Mouse (Mus musculus) embryonic facial prominence, embryonic 12.5 days (tissue): ENCODE measurements around the gene Ino80b. TPM values are rescaled to one million over a fixed set of nuclear protein-coding genes. Genes with fewer than 3 reads are reported as not detected.

Experiments used
- ATAC-seq: fragments of 200-750 bp; cut with Nextera tagmentation; 2 replicates; pipeline ENCODE4 v1.8.0; 2017; ENCODE audit not compliant: insufficient number of reproducible peaks, insufficient read depth, low FRiP score, low TSS enrichment
- H3K27ac ChIP-seq: fragments of 300-500 bp; sonication (generic); 2 replicates; pipeline ENCODE4 v1.5.1; 2016; ENCODE audit warnings: mild to moderate bottlenecking
- H3K27me3 ChIP-seq: fragments of 300-500 bp; sonication (generic); 2 replicates; pipeline ENCODE4 v1.6.1; 2016; ENCODE audit warnings: mild to moderate bottlenecking, moderate library complexity
- H3K36me3 ChIP-seq: fragments of 300-500 bp; sonication (generic); 2 replicates; pipeline ENCODE4 v1.6.1; 2016; ENCODE audit warnings: mild to moderate bottlenecking
- H3K4me1 ChIP-seq: fragments of 300-500 bp; sonication (generic); 2 replicates; pipeline ENCODE4 v1.6.1; 2016
- H3K4me2 ChIP-seq: fragments of 300-500 bp; sonication (generic); replicated peaks from 2 replicates; pipeline ENCODE4 v1.6.1; 2016; ENCODE audit warnings: mild to moderate bottlenecking, moderate library complexity
- H3K4me3 ChIP-seq: fragments of 300-500 bp; sonication (generic); 2 replicates; pipeline ENCODE4 v1.5.1; 2016; ENCODE audit warnings: mild to moderate bottlenecking
- H3K9ac ChIP-seq: fragments of 300-500 bp; sonication (generic); 2 replicates; pipeline ENCODE4 v1.6.1; 2016; ENCODE audit warnings: mild to moderate bottlenecking, moderate library complexity
- H3K9me3 ChIP-seq: fragments of 300-500 bp; sonication (generic); 2 replicates; pipeline ENCODE4 v1.6.1; 2016; ENCODE audit warnings: mild to moderate bottlenecking, moderate library complexity
- WGBS: fragments of 180-500 bp; shearing (Covaris S2); methylation state at CpG from one replicate; pipeline ENCODE4 v1.1.7; 2016; 5-methylcytosine and 5-hydroxymethylcytosine counted together
- polyA plus RNA-seq: library from polyadenylated mRNA; unstranded; fragments of >200 nt; fragmentation: Nextera tagmentation; extraction: Ambion mirVana; gene quantifications from 2 replicates; pipeline ENCODE4 v1.2.1, GENCODE M21; 2016

Ino80b gene
- polyA plus RNA-seq, 1 experiment from 2014 or later: 21.4 TPM

GRCm38 (mm10) chr6:83098411-83098810 is 26.8 kb downstream of the Ino80b start:
- H3K36me3 ChIP-seq: no peaks in the 10 kb centered on the region
- H3K4me3 ChIP-seq: no peak overlapping the region
- no peak for ATAC-seq
- H3K27me3 ChIP-seq: peaks cover 13% of the 10 kb centered on the region; the same call in 1 of the 2 replicates
- H3K9ac ChIP-seq: no peak overlapping the region
- H3K4me1 ChIP-seq: peaks cover 11% of the 10 kb centered on the region
- no peak overlapping the region for H3K27ac ChIP-seq
- H3K9me3 ChIP-seq: no peaks in the 10 kb centered on the region
- H3K4me2 ChIP-seq: no peak overlapping the region
- 82% methylated on average over 2 of the region's 2 CpGs for WGBS

GRCm38 (mm10) chr6:83095968-83096367 is 29.3 kb downstream of the Ino80b start:
- Histone ChIP-seq H3K27ac (no peak overlapping the region), H3K4me2 (no peak overlapping the region), H3K4me1 (no peaks in the 10 kb centered on the region), H3K9me3 (no peaks in the 10 kb centered on the region), H3K9ac (no peak overlapping the region), H3K27me3 (peaks cover 11% of the 10 kb centered on the region), H3K36me3 (no peaks in the 10 kb centered on the region), H3K4me3 (no peak overlapping the region)
- WGBS: 51% methylated on average over 6 of the region's 6 CpGs
- ATAC-seq: no peak

DNA sequence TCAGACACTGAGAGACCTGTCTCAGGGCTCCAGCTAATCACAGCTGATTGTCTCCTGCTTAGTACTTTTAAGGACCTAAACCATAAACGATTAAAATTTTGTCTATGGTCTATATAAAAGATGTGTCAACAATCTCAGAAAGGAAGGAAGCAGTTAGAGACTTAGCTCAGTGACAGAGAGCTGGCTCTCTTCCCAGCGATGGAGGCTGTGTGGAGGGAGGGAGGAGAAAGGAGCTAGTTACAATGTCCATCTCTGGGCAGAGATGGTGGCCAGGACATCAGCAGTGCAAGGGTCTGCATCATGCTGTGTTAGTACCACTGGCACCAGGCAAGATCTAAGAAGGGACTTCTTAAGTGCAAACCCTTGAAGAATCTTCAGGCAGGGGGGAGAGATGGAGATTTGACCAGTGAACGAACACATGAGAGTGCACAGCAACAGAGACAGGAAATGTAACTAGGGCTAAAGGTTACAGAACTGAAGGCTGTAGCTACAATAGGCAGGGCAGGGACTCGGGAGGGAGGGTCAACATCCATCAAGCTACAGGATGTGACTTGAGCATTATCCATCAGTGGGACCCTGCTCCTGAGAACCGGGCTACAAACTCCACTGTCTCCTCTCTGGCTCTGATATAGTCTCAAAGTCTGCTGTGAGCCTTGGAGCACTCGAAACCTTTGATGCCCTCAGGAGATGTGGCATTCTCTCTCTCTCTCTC is 32.7 kb downstream of the Ino80b start:
- Histone ChIP-seq H3K9ac (no peak overlapping the region), H3K4me3 (no peak overlapping the region), H3K9me3 (no peaks in the 10 kb centered on the region), H3K4me1 (peaks cover 5% of the 10 kb centered on the region; the same call in 1 of the 2 replicates), H3K27ac (no peak overlapping the region), H3K36me3 (no peaks in the 10 kb centered on the region), H3K27me3 (peaks cover 41% of the 10 kb centered on the region), H3K4me2 (no peak overlapping the region)
- ATAC-seq: no peak
- 37% methylated on average over 6 of the region's 6 CpGs for WGBS

GRCm38 (mm10) chr6:83087926-83088260 is 37.3 kb downstream of the Ino80b start:
- H3K27ac ChIP-seq: no peak overlapping the region
- H3K36me3 ChIP-seq: no peaks in the 10 kb centered on the region
- no peaks in the 10 kb centered on the region for H3K9me3 ChIP-seq
- peaks cover 81% of the 10 kb centered on the region for H3K27me3 ChIP-seq
- peaks cover 33% of the 10 kb centered on the region for H3K4me1 ChIP-seq
- no peak for ATAC-seq
- H3K4me3 ChIP-seq: peak overlapping the region; percentile 25
- peak overlapping the region; percentile 40 for H3K4me2 ChIP-seq
- WGBS: 5% methylated on average over 9 of the region's 9 CpGs
- no peak overlapping the region for H3K9ac ChIP-seq

GRCm38 (mm10) chr6:83087205-83087925 is 37.9 kb downstream of the Ino80b start:
- Histone ChIP-seq H3K36me3 (no peaks in the 10 kb centered on the region), H3K4me2 (peak overlapping the region; percentile 40), H3K27me3 (peaks cover 86% of the 10 kb centered on the region), H3K9ac (no peak overlapping the region), H3K27ac (no peak overlapping the region), H3K4me1 (peaks cover 33% of the 10 kb centered on the region), H3K9me3 (no peaks in the 10 kb centered on the region), H3K4me3 (peak overlapping the region; percentile 25)
- ATAC-seq: no peak
- WGBS: 1% methylated on average over 47 of the region's 47 CpGs

DNA sequence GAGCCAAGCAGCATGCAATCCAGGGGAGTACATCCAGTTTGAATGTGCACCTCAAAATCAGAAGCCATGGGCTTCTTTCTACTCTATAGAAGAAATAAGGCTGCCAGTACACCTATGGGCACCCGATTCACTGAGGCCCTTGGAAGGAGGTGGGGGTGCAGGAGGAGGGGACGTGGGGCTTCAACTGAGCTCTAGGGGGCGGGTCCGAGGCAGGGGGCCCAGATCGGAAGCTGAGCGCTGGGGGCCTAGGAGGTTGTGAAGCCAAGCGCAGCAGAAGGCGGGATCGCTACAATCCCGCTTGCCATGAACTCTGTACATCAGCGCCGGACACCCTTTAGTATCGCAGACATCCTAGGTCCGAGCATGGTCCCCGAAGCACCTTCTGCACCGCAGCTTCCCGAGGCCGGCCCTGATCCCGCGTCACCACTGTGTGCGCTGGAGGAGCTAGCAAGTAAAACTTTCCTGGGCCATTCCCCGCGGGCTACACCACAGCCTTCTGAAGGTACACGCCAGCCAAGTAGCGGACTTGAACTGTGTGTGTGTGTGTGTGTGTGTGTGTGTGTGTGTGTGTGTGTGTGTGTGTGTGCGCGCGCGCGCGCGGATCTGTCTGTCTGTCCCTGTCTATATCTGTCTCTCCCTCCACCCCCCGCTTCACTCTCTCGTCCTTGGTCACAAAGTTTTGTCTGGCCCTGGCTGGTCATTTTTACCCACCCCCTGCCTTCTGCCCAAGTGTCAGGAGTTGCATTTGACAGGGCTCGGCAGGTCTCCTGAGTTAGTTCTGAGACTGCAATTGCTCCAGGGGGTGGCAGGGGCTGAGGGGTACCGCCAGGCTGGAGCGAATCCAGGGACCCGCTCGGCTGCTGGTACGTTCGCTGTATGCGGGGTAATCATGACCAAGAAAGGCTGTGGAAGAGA is 38.9 kb downstream of the Ino80b start, which contains the start of gene Lbx2:
Gene Lbx2, plus strand, starts transcription at position 247 of the 915 bp plus-strand sequence.
- H3K9ac ChIP-seq: no peak within 1 kb of the TSS
- H3K4me2 ChIP-seq: peak within 1 kb of the TSS; percentile 40
- WGBS: 5% methylated on average over 42 of the region's 42 CpGs
- peaks cover 33% of the 10 kb centered on the region for H3K4me1 ChIP-seq
- ATAC-seq: no peak
- H3K4me3 ChIP-seq: peak within 1 kb of the TSS; percentile 25
- peaks cover 7% of the 10 kb centered on the region for H3K36me3 ChIP-seq
- H3K27ac ChIP-seq: no peak within 1 kb of the TSS
- H3K9me3 ChIP-seq: no peaks in the 10 kb centered on the region
- peaks cover 90% of the 10 kb centered on the region for H3K27me3 ChIP-seq

GRCm38 (mm10) chr6:83084477-83084876 is 40.8 kb downstream of the Ino80b start:
- Histone ChIP-seq H3K4me1 (peaks cover 36% of the 10 kb centered on the region), H3K9me3 (no peaks in the 10 kb centered on the region), H3K9ac (0 out of 2 replicates have a peak overlapping the region, but pooled peaks have one; percentile 7), H3K27me3 (peaks cover 74% of the 10 kb centered on the region), H3K27ac (no peak overlapping the region), H3K4me2 (no peak overlapping the region), H3K4me3 (no peak overlapping the region), H3K36me3 (peaks cover 22% of the 10 kb centered on the region)
- whole genome bisulfite sequencing: 4% methylated on average over 6 of the region's 6 CpGs
- no peak for ATAC-seq

DNA sequence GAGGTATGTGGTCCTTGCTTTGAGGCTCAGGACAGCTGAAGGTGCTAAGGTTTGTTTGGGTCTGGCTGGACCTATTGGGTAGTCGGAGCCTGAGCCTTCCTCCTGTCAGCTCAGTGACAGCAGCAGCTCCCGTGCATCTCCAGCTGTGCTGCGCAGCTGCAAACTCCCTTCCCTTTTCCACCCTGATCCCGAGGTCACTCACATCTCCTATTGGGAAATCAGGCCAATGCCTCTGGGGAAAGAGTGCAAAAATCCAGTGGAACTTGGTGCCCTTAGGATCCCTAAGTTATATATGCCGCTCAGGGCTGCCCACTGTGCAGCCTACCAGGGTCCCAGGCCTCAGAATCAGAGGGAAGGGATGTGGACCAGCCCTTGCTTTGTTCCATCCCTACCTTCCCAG is 41.7 kb downstream of the Ino80b start:
- no peak for ATAC-seq
- Histone ChIP-seq H3K4me2 (no peak overlapping the region), H3K36me3 (peaks cover 22% of the 10 kb centered on the region), H3K9ac (peak overlapping the region; percentile 27; the same call in 1 of the 2 replicates), H3K27me3 (peaks cover 67% of the 10 kb centered on the region), H3K4me3 (0 out of 2 replicates have a peak overlapping the region, but pooled peaks have one; percentile 5), H3K4me1 (peaks cover 43% of the 10 kb centered on the region), H3K27ac (no peak overlapping the region), H3K9me3 (no peaks in the 10 kb centered on the region)
- 12% methylated on average over 5 of the region's 5 CpGs for WGBS

- Histone ChIP-seq H3K4me3 (no peak overlapping the region), H3K9ac (no peak overlapping the region), H3K4me2 (no peak overlapping the region), H3K9me3 (no peaks in the 10 kb centered on the region), H3K27me3 (peaks cover 41% of the 10 kb centered on the region), H3K36me3 (peaks cover 22% of the 10 kb centered on the region), H3K4me1 (peaks cover 31% of the 10 kb centered on the region), H3K27ac (no peak overlapping the region)
- no peak for ATAC-seq
- whole genome bisulfite sequencing: 92% methylated on average over 5 of the region's 5 CpGs
These were observed 45.0 kb downstream of the Ino80b start for GRCm38 (mm10) chr6:83080210-83080609.

GRCm38 (mm10) chr6:83078324-83078858 is 46.8 kb downstream of the Ino80b start:
- peaks cover 40% of the 10 kb centered on the region for H3K27me3 ChIP-seq
- WGBS: under 1% methylated on average over 46 of the region's 46 CpGs
- H3K27ac ChIP-seq: peak overlapping the region; percentile 90

More at GRCm38 (mm10) chr6:83078324-83078858, 46.8 kb downstream of the Ino80b start:
- Histone ChIP-seq H3K36me3 (peaks cover 22% of the 10 kb centered on the region), H3K9ac (peak overlapping the region; percentile 75), H3K4me1 (peaks cover 18% of the 10 kb centered on the region), H3K4me2 (peak overlapping the region; percentile 92), H3K4me3 (peak overlapping the region; percentile 76), H3K9me3 (no peaks in the 10 kb centered on the region)
- ATAC-seq: peak; percentile 85
